Mouse (Mus musculus): Measurements from ENCODE around the gene Meaf6. TPM values are rescaled to one million over a fixed set of nuclear protein-coding genes. Genes with fewer than 3 reads are reported as not detected.

Meaf6 gene
- total and polyA plus RNA-seq, 2 experiments from 2014 or later = 50.4 to 131 TPM

GRCm38 (mm10) chr4:125135076-125135855 is 50.3 kb downstream of the Meaf6 start:
- 80% methylated on average over 10 of the region's 10 CpGs for WGBS
- H3K36me3 ChIP-seq (ENCODE audit: insufficient read depth, low read length) = no peaks in the 10 kb centered on the region

GRCm38 (mm10) chr4:125136303-125136888 is 51.5 kb downstream of the Meaf6 start:
- WGBS = 64% methylated on average over 12 of the region's 12 CpGs
- no peak overlapping the region for H3K27ac ChIP-seq
- ATAC-seq = no peak

More at GRCm38 (mm10) chr4:125135076-125135855, 50.3 kb downstream of the Meaf6 start:
- DNase-seq (ENCODE audit: low spot score) = no peak
- no peak for TF ChIP-seq CTCF (IDR thresholded peaks at IDR 0.05; ENCODE audit: low read depth)
- Histone ChIP-seq H3K9ac (replicated peaks; ENCODE audit: low read length) (no peak overlapping the region), H3K4me2 (ENCODE audit: low read depth, low read length) (no peak overlapping the region), H3K27ac (no peak overlapping the region), H3K9me3 (ENCODE audit: low read length) (no peaks in the 10 kb centered on the region), H3K27me3 (ENCODE audit: insufficient read depth, low read length) (no peaks in the 10 kb centered on the region; the same call in 1 of the 2 replicates), H3K4me1 (ENCODE audit: insufficient read depth, low read length) (no peaks in the 10 kb centered on the region), H3K4me3 (ENCODE audit: low read length) (no peak overlapping the region)
- ATAC-seq = no peak

GRCm38 (mm10) chr4:125138321-125138720 is 53.4 kb downstream of the Meaf6 start:
- 81% methylated on average over 7 of the region's 7 CpGs for WGBS
- DNase-seq (ENCODE audit: low spot score) = no peak
- ATAC-seq = no peak

More at GRCm38 (mm10) chr4:125136303-125136888, 51.5 kb downstream of the Meaf6 start:
- no peak for DNase-seq (ENCODE audit: low spot score)
- H3K9ac ChIP-seq (replicated peaks; ENCODE audit: low read length) = no peak overlapping the region
- peaks cover 7% of the 10 kb centered on the region for H3K27me3 ChIP-seq (ENCODE audit: insufficient read depth, low read length)
- no peaks in the 10 kb centered on the region for H3K36me3 ChIP-seq (ENCODE audit: insufficient read depth, low read length)
- no peak overlapping the region for H3K4me3 ChIP-seq (ENCODE audit: low read length)
- H3K4me1 ChIP-seq (ENCODE audit: insufficient read depth, low read length) = no peaks in the 10 kb centered on the region
- H3K4me2 ChIP-seq (ENCODE audit: low read depth, low read length) = no peak overlapping the region
- no peak for TF ChIP-seq CTCF (IDR thresholded peaks at IDR 0.05; ENCODE audit: low read depth)
- H3K9me3 ChIP-seq (ENCODE audit: low read length) = no peaks in the 10 kb centered on the region

GRCm38 (mm10) chr4:125144211-125144610 is 59.3 kb downstream of the Meaf6 start:
- Histone ChIP-seq H3K4me3 (ENCODE audit: low read length) (no peak overlapping the region), H3K9ac (replicated peaks; ENCODE audit: low read length) (no peak overlapping the region), H3K27ac (no peak overlapping the region), H3K27me3 (ENCODE audit: insufficient read depth, low read length) (peaks cover 7% of the 10 kb centered on the region; the same call in 1 of the 2 replicates), H3K4me2 (ENCODE audit: low read depth, low read length) (no peak overlapping the region), H3K9me3 (ENCODE audit: low read length) (no peaks in the 10 kb centered on the region), H3K4me1 (ENCODE audit: insufficient read depth, low read length) (peaks cover 13% of the 10 kb centered on the region; the same call in 1 of the 2 replicates), H3K36me3 (ENCODE audit: insufficient read depth, low read length) (no peaks in the 10 kb centered on the region)
- TF ChIP-seq CTCF (IDR thresholded peaks at IDR 0.05; ENCODE audit: low read depth) = no peak
- WGBS = 54% methylated on average over 5 of the region's 5 CpGs
- DNase-seq (ENCODE audit: low spot score) (no peak), ATAC-seq (no peak)

More at GRCm38 (mm10) chr4:125138321-125138720, 53.4 kb downstream of the Meaf6 start:
- H3K4me3 ChIP-seq (ENCODE audit: low read length) = no peak overlapping the region
- H3K27me3 ChIP-seq (ENCODE audit: insufficient read depth, low read length) = peaks cover 7% of the 10 kb centered on the region; the same call in 1 of the 2 replicates
- no peak for TF ChIP-seq CTCF (IDR thresholded peaks at IDR 0.05; ENCODE audit: low read depth)
- H3K9ac ChIP-seq (replicated peaks; ENCODE audit: low read length) = no peak overlapping the region
- H3K4me1 ChIP-seq (ENCODE audit: insufficient read depth, low read length) = no peaks in the 10 kb centered on the region
- H3K36me3 ChIP-seq (ENCODE audit: insufficient read depth, low read length) = no peaks in the 10 kb centered on the region
- H3K4me2 ChIP-seq (ENCODE audit: low read depth, low read length) = no peak overlapping the region
- H3K27ac ChIP-seq = no peak overlapping the region
- no peaks in the 10 kb centered on the region for H3K9me3 ChIP-seq (ENCODE audit: low read length)

- no peak overlapping the region for H3K9ac ChIP-seq (replicated peaks; ENCODE audit: low read length)
- ATAC-seq (peak; percentile 24; the same call in 1 of the 2 replicates), DNase-seq (ENCODE audit: low spot score) (peak; percentile 56)
- no peak for TF ChIP-seq CTCF (IDR thresholded peaks at IDR 0.05; ENCODE audit: low read depth)
- no peak overlapping the region for H3K4me2 ChIP-seq (ENCODE audit: low read depth, low read length)
- no peak overlapping the region for H3K4me3 ChIP-seq (ENCODE audit: low read length)
- H3K4me1 ChIP-seq (ENCODE audit: insufficient read depth, low read length) = peaks cover 16% of the 10 kb centered on the region; the same call in 1 of the 2 replicates
- no peak overlapping the region for H3K27ac ChIP-seq
- WGBS = 13% methylated on average over 7 of the region's 7 CpGs
- H3K36me3 ChIP-seq (ENCODE audit: insufficient read depth, low read length) = no peaks in the 10 kb centered on the region
- H3K9me3 ChIP-seq (ENCODE audit: low read length) = no peaks in the 10 kb centered on the region
- H3K27me3 ChIP-seq (ENCODE audit: insufficient read depth, low read length) = peaks cover 7% of the 10 kb centered on the region; the same call in 1 of the 2 replicates
These were observed 59.7 kb downstream of the Meaf6 start for GRCm38 (mm10) chr4:125144627-125145026.

- H3K4me3 ChIP-seq (ENCODE audit: low read length) = no peak overlapping the region
- H3K4me1 ChIP-seq (ENCODE audit: insufficient read depth, low read length) = peaks cover 16% of the 10 kb centered on the region; the same call in 1 of the 2 replicates
- no peaks in the 10 kb centered on the region for H3K36me3 ChIP-seq (ENCODE audit: insufficient read depth, low read length)
- TF ChIP-seq CTCF (IDR thresholded peaks at IDR 0.05; ENCODE audit: low read depth) = no peak
- H3K27me3 ChIP-seq (ENCODE audit: insufficient read depth, low read length) = peaks cover 7% of the 10 kb centered on the region; the same call in 1 of the 2 replicates
- ATAC-seq (peak; percentile 32; the same call in 1 of the 2 replicates), DNase-seq (ENCODE audit: low spot score) (no peak)
- H3K9ac ChIP-seq (replicated peaks; ENCODE audit: low read length) = no peak overlapping the region
- H3K4me2 ChIP-seq (ENCODE audit: low read depth, low read length) = peak overlapping the region; percentile 11; the same call in 1 of the 2 replicates
- no peak overlapping the region for H3K27ac ChIP-seq
- WGBS = 20% methylated on average over 8 of the region's 10 CpGs
- no peaks in the 10 kb centered on the region for H3K9me3 ChIP-seq (ENCODE audit: low read length)
These were observed 60.3 kb downstream of the Meaf6 start for GRCm38 (mm10) chr4:125145213-125145612.

Data from hindbrain, postnatal 0 days (tissue).